8 mouse cellular contexts compared by ENCODE assay signal in genomic region chr12:31973473-31974172, GRCm38 (mm10). TPM values are rescaled to one million over a fixed set of nuclear protein-coding genes. Genes with fewer than 3 reads are reported as not detected.
DNase-seq lines count a peak whose midpoint lies in the region; ATAC-seq and TF ChIP-seq lines count a peak whose summit lies in the region.

No protein-coding gene starts in this region.

- 0 out of 2 replicates have a peak overlapping the region, but pooled peaks have one; percentile 17 for H3K27ac ChIP-seq in embryonic facial prominence, embryonic 15.5 days (replicated peaks)
- peak overlapping the region; percentile 77 for H3K27ac ChIP-seq in heart, embryonic 16.5 days (ENCODE audit: low read length)
- H3K27ac ChIP-seq in stomach, embryonic 14.5 days (ENCODE audit: low read length), result 0 out of 2 replicates have a peak overlapping the region, but pooled peaks have one; percentile 2

- H3K4me3 ChIP-seq in G1E (ENCODE audit: low read depth, low read length), result 0 out of 2 replicates have a peak overlapping the region, but pooled peaks have one; percentile 7
- no peak overlapping the region for H3K4me3 ChIP-seq in embryonic facial prominence, embryonic 15.5 days (replicated peaks)
- no peak overlapping the region for H3K4me3 ChIP-seq in heart, embryonic 16.5 days (ENCODE audit: low read length)
- H3K4me3 ChIP-seq in stomach, embryonic 14.5 days (ENCODE audit: low read depth, low read length), result no peak overlapping the region

- H3K4me2 ChIP-seq in embryonic facial prominence, embryonic 15.5 days (replicated peaks), result no peak overlapping the region
- H3K4me2 ChIP-seq in heart, embryonic 16.5 days (ENCODE audit: low read depth, low read length), result peak overlapping the region; percentile 39; the same call in 1 of the 2 replicates
- no peak overlapping the region for H3K4me2 ChIP-seq in stomach, embryonic 14.5 days (replicated peaks; ENCODE audit: low read depth, low read length)

- no peak for TF ChIP-seq CTCF in G1E (IDR thresholded peaks at IDR 0.05; ENCODE audit: low read depth, low read length)

- ATAC-seq in G1E (ENCODE audit: extremely low read depth, insufficient number of reproducible peaks, low FRiP score, poor library complexity, severe bottlenecking), result peak; percentile 93
- ATAC-seq in embryonic facial prominence, embryonic 15.5 days (ENCODE audit: insufficient number of reproducible peaks, low FRiP score, low TSS enrichment, low read depth), result peak; percentile 83
- ATAC-seq in heart, embryonic 16.5 days (replicated peaks; ENCODE audit: extremely low read depth, insufficient read depth, low FRiP score), result peak; percentile 97
- peak; percentile 95 for ATAC-seq in megakaryocyte progenitor cell, adult 5-6 weeks (replicated peaks; ENCODE audit: poor library complexity)
- peak; percentile 67 for ATAC-seq in stomach, embryonic 14.5 days (ENCODE audit: insufficient number of reproducible peaks, insufficient read depth, low FRiP score, low read depth)

- DNase-seq in G1E (ENCODE audit: low spot score), result peak; percentile 68
- DNase-seq in adrenal gland, adult 8-10 months, result peak; percentile 91
- DNase-seq in kidney, postnatal 36 days, result peak; percentile 69 to 77
- DNase-seq in urinary bladder, postnatal 36 days (ENCODE audit: low spot score in 2 of 2), result no peak

- peaks cover 82% of the 10 kb centered on the region for H3K36me3 ChIP-seq in G1E (replicated peaks)
- no peaks in the 10 kb centered on the region for H3K36me3 ChIP-seq in embryonic facial prominence, embryonic 15.5 days
- H3K36me3 ChIP-seq in heart, embryonic 16.5 days (ENCODE audit: control insufficient read depth, insufficient read depth), result no peaks in the 10 kb centered on the region
- peaks cover 3% of the 10 kb centered on the region; the same call in 1 of the 2 replicates for H3K36me3 ChIP-seq in stomach, embryonic 14.5 days (ENCODE audit: control insufficient read depth, insufficient read depth, low read length)

- no peaks in the 10 kb centered on the region for H3K9me3 ChIP-seq in G1E (replicated peaks)
- H3K9me3 ChIP-seq in embryonic facial prominence, embryonic 15.5 days (replicated peaks), result no peaks in the 10 kb centered on the region
- H3K9me3 ChIP-seq in heart, embryonic 16.5 days (replicated peaks; ENCODE audit: control insufficient read depth, low read length), result no peaks in the 10 kb centered on the region
- no peaks in the 10 kb centered on the region for H3K9me3 ChIP-seq in stomach, embryonic 14.5 days (ENCODE audit: control insufficient read depth, low read depth, low read length)

- H3K27me3 ChIP-seq in G1E (ENCODE audit: insufficient read depth, low read length), result no peaks in the 10 kb centered on the region
- H3K27me3 ChIP-seq in embryonic facial prominence, embryonic 15.5 days, result no peaks in the 10 kb centered on the region
- no peaks in the 10 kb centered on the region for H3K27me3 ChIP-seq in heart, embryonic 16.5 days (ENCODE audit: control insufficient read depth, insufficient read depth, low read length)
- H3K27me3 ChIP-seq in stomach, embryonic 14.5 days (ENCODE audit: control insufficient read depth, insufficient read depth, low read length), result no peaks in the 10 kb centered on the region

- 49% methylated on average over 13 of the region's 13 CpGs for WGBS in embryonic facial prominence, embryonic 15.5 days
- 36% methylated on average over 13 of the region's 13 CpGs for WGBS in heart, embryonic 16.5 days
- 57% methylated on average over 13 of the region's 13 CpGs for WGBS in stomach, embryonic 14.5 days

- no peak overlapping the region for H3K9ac ChIP-seq in embryonic facial prominence, embryonic 15.5 days
- H3K9ac ChIP-seq in heart, embryonic 16.5 days (ENCODE audit: low read length), result no peak overlapping the region
- H3K9ac ChIP-seq in stomach, embryonic 14.5 days (replicated peaks; ENCODE audit: low read depth, low read length), result no peak overlapping the region

- H3K4me1 ChIP-seq in G1E (ENCODE audit: insufficient read depth, low read depth, low read length), result peaks cover 34% of the 10 kb centered on the region
- 0 out of 2 replicates have a peak, but pooled peaks cover 8% of the 10 kb centered on the region for H3K4me1 ChIP-seq in embryonic facial prominence, embryonic 15.5 days
- H3K4me1 ChIP-seq in heart, embryonic 16.5 days (ENCODE audit: control insufficient read depth, insufficient read depth, low read length), result peaks cover 8% of the 10 kb centered on the region
- no peaks in the 10 kb centered on the region; the same call in 1 of the 2 replicates for H3K4me1 ChIP-seq in stomach, embryonic 14.5 days (ENCODE audit: control insufficient read depth, insufficient read depth, low read length)

RNA-seq across cellular contexts. Expression of gene Hbp1, which starts 23.3 kb away (rescaled TPM):
- total RNA-seq in G1E (2014; fragmentation: Nextera tagmentation) (152 and 153 TPM in 2 replicates), G1E (2017) (120 and 121 TPM in 2 replicates)
- polyA plus RNA-seq in G1E (2012), result 2.1 and 2.5 TPM in 2 replicates
- 100 to 1,000 TPM in 1 of 4 experiments, 10 to 100 TPM in 3; 84.3 to 114 (median 91.1) TPM for total RNA-seq in adrenal gland, adult 8-10 months (2022)
- 114 and 116 TPM in 2 replicates for polyA plus RNA-seq in embryonic facial prominence, embryonic 15.5 days (2015; fragmentation: Nextera tagmentation; extraction: Ambion mirVana)
- polyA plus RNA-seq in heart, embryonic 16.5 days (2015; fragmentation: Nextera tagmentation; extraction: Ambion mirVana), result 105 and 107 TPM in 2 replicates
- total RNA-seq in megakaryocyte progenitor cell, adult 5-6 weeks (2015), result 48.7 and 52.9 TPM in 2 replicates
- total RNA-seq in megakaryocyte progenitor cell, adult 5-6 weeks (2017), result 43.6 and 46.8 TPM in 2 replicates
- polyA plus RNA-seq in stomach, embryonic 14.5 days (2014; fragmentation: Nextera tagmentation; extraction: Ambion mirVana), result 143 and 153 TPM in 2 replicates

Comparison
In these comparisons a context has a peak if more than half of its experiments do, and no peak if none do; other contexts are left out.
1. DNase-seq: peak in G1E (single experiment), adrenal gland, adult 8-10 months (single experiment) and kidney, postnatal 36 days (2 of 2); none in urinary bladder, postnatal 36 days (0 of 2).
2. H3K27ac ChIP-seq: peak in every context shown above with its lines; median percentile 77 in heart, embryonic 16.5 days; 17 in embryonic facial prominence, embryonic 15.5 days; 2 in stomach, embryonic 14.5 days.
3. RNA of gene Hbp1, which starts 23.3 kb away (polyA plus RNA-seq): 143 to 153 TPM in stomach, embryonic 14.5 days, 114 to 116 TPM in embryonic facial prominence, embryonic 15.5 days and 105 to 107 TPM in heart, embryonic 16.5 days; 2.1 to 2.5 TPM in G1E; every median in the first group is over 10 times any median in the second.
4. Peak in every context shown above with its lines, with median percentiles within 50 percentile points of each other: ATAC-seq.